Mouse (Mus musculus): ENCODE measurements around the gene Nfix. TPM values are rescaled to one million over a fixed set of nuclear protein-coding genes. Genes with fewer than 3 reads are reported as not detected.

Gene Nfix
- polyA plus RNA-seq (2015; fragmentation: Illumina TruSeq; extraction: RNeasy Lipid Tissue Mini Kit (QIAGEN cat#74804); ENCODE audit: insufficient read depth, low replicate concordance) = 5.1 TPM

GRCm38 (mm10) chr8:84799999-84800831, at the start of gene Nfix:
Gene Nfix (minus strand): TSS chr8:84800344.

DNA sequence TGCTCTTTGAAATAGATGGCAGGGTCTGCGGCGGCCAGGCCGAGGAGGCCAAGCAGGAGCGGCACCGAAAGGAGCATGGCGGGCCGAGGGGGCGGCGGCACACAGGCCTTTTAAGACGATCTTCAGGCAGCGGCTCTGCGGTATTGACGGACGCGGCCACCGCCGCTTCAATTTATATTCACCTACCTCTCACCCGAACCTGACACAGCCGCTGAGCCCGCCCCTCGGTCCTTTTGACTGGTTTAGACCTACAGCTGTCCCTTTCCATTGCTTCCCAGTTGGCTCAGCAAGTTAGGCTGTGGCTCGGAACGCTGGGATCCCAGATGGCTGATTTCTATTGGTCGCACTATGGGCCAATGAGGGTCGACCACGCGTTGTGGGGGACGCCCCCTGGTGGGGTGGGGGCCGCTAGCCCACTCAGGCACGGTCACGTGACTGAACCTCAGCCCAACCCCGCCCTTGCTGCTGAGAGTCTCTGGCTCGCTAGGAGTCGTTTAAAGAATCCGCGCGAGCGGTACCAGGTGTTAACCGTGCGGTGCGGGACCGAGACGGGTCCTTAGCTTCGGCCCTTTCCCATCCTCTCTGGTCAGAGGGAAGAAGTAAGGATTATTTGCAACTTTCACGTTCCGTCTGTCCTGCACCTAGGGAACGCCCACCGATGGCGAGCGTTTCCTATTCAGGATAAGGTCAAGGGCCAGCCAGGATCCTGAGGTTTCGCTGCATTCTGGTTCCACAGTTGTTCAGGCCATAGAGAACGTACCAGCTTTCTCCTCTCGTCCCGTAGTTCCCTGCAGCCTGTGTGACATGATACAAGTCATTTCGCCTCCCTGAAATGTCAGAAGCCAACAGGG, 46.8 kb upstream of the Nfix start, which contains the start of gene Calr:
Gene Calr, minus strand, starts transcription at position 213 of the 851 bp plus-strand sequence.

DNA sequence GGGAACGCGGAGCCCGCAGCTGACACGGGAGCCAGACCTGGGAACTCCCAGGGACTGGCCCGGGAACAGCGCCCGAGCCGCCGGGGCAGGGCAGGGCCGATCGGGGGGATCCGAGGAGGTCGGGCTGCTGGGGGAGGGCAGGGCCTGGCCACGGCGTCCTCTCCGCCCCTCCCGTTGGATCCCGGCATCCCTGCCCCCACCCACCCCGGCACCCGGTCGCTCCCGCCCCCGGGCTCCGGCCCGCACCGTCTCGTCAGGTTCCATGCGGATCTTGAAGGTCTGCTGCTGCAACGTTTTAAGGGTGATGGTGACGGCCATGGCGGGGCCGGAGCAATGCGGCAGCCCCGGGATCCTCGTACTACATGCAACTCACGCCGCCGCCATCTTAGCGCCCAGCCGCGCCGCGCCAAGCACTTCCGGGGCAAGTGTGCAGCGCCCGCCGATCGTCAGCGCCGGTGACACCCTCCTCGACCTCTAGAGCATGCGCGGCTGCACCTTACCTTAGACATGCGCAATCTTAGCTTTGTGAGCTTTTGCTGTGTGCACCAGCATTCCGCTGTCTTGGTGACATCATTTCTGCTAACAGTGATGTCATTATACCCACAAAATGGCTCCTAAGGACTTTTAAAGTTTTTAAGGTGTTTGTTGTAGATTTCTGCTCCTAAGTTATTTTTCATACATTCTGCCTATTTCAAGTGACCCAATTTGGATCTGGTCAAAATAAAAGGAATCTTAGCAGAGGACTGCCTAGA, 40.3 kb upstream of the Nfix start, which contains the start of gene Rad23a:
Gene Rad23a, minus strand, starts transcription at position 418 of the 752 bp plus-strand sequence.

GRCm38 (mm10) chr8:84831490-84831889, 31.3 kb upstream of the Nfix start, which contains the start of gene Gadd45gip1:
Gene Gadd45gip1 (plus strand): TSS chr8:84831522.

GRCm38 (mm10) chr8:84822723-84823122, 22.6 kb upstream of the Nfix start, which contains the start of gene Dand5:
Gene Dand5 (minus strand): TSS chr8:84822823.

GRCm38 (mm10) chr8:84722850-84723570, 77.1 kb downstream of the Nfix start, which contains the start of gene G430095P16Rik:
Gene G430095P16Rik (plus strand): TSS chr8:84723007.

GRCm38 (mm10) chr8:84700941-84701911, 98.9 kb downstream of the Nfix start, which contains the start of gene Lyl1:
Gene Lyl1 (plus strand): TSS chr8:84701457.

DNA sequence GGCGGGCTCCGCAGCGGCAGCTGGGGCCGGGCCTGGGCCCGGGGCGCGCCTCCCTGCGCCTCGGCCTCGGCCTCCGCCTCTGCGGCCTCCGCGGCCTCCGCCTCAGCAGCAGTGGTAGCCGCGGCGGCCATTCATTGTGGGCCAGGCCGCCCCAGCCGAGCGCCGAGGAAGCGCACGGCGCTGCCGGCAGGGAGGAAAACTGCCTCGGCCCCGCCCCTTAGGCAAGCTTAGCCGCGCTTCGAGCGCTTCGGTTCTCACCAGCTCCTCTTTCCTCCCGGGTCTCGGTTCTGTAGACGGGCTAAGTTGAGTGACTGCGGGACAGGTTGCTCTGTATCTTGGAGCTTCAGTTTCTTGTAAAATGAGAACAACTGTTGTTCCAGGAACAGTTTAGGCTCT, 112.4 kb downstream of the Nfix start, which contains the start of gene Nacc1:
Gene Nacc1, minus strand, starts transcription at position 158 of the 396 bp plus-strand sequence.

DNA sequence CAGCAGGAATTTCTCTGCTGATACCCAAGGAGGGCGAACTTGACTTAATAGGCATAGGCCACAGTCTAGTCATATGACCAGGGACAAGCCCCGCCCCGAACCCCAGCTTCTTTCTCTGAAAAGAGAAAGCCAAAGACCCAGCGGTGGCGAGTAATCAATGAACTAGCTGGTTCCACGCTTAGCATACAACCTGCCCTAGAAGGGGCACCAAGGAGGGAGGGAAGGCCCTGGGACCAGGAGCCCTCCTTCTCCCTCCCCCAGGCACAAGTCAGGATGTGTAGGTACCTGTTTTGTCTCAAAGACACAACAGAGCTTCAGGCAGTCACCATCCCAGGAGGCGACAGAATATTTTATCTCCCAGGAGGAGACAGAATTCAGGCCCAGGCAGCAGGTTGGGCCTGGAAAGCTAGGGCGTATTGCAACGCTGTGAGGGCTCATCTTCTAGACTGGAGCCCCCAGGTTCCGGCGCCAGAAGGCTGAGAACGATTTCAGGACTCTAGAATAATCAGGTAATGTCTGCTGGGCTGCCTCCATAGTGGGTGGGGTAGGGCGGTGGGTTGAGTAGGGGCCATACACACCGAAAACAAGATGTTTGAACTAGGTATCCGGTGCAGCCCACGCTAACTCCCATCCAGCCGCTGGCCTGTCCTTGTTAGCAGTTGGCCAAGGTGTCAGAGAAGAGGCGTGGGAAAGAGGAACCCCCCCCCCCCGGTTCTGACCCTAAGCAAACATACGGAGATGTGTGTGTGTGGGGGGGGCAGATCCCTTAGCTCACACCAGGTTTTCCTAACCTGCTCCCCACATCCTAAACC, 113.7 kb downstream of the Nfix start, which contains the start of gene Trmt1:
Gene Trmt1, plus strand, starts transcription at position 117 of the 812 bp plus-strand sequence.

DNA sequence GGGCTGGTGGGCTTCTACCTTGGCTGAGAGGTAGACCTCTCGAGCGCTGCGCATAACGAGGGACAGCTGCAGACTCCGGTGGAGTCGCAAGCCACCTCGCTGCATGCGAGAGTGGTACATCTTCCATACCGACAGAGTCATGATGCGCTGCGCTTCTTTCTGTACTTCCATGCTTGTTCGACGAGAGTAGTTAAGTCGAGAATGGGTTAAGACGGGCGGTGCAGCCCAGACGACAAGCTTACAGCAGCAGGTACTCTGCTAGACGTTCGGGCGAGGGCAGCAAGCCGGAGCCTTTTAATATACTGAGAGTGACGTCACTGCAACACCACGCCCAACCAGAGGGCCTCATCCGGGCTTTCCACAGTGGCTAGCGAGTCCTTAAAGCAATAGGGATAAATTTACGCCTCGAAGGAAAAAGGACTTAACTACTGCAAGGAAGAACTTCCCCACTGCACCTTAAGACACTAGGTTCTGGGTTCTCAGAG, 137.5 kb downstream of the Nfix start, which contains the start of gene Ier2:
Gene Ier2, minus strand, starts transcription at position 272 of the 485 bp plus-strand sequence.

Other genes starting within 250 kb of the Nfix start
- 6.3 TPM for gene Ier2, start 137.5 kb downstream of the Nfix start, polyA plus RNA-seq (2015; fragmentation: Illumina TruSeq; extraction: RNeasy Lipid Tissue Mini Kit (QIAGEN cat#74804); ENCODE audit: insufficient read depth, low replicate concordance)
- 68.9 TPM for gene Trmt1, start 114.0 kb downstream of the Nfix start, polyA plus RNA-seq (2015; fragmentation: Illumina TruSeq; extraction: RNeasy Lipid Tissue Mini Kit (QIAGEN cat#74804); ENCODE audit: insufficient read depth, low replicate concordance)
- 21.1 TPM for gene Nacc1, start 112.5 kb downstream of the Nfix start, polyA plus RNA-seq (2015; fragmentation: Illumina TruSeq; extraction: RNeasy Lipid Tissue Mini Kit (QIAGEN cat#74804); ENCODE audit: insufficient read depth, low replicate concordance)
- gene Lyl1, start 98.9 kb downstream of the Nfix start, polyA plus RNA-seq (2015; fragmentation: Illumina TruSeq; extraction: RNeasy Lipid Tissue Mini Kit (QIAGEN cat#74804); ENCODE audit: insufficient read depth, low replicate concordance) = 8.5 TPM
- 3.2 TPM for gene G430095P16Rik, start 77.3 kb downstream of the Nfix start, polyA plus RNA-seq (2015; fragmentation: Illumina TruSeq; extraction: RNeasy Lipid Tissue Mini Kit (QIAGEN cat#74804); ENCODE audit: insufficient read depth, low replicate concordance)
- gene Dand5, start 22.5 kb upstream of the Nfix start, polyA plus RNA-seq (2015; fragmentation: Illumina TruSeq; extraction: RNeasy Lipid Tissue Mini Kit (QIAGEN cat#74804); ENCODE audit: insufficient read depth, low replicate concordance) = 3.8 TPM
- gene Gadd45gip1, start 31.2 kb upstream of the Nfix start, polyA plus RNA-seq (2015; fragmentation: Illumina TruSeq; extraction: RNeasy Lipid Tissue Mini Kit (QIAGEN cat#74804); ENCODE audit: insufficient read depth, low replicate concordance) = 5.4 TPM
- 62.4 TPM for gene Rad23a, start 40.3 kb upstream of the Nfix start, polyA plus RNA-seq (2015; fragmentation: Illumina TruSeq; extraction: RNeasy Lipid Tissue Mini Kit (QIAGEN cat#74804); ENCODE audit: insufficient read depth, low replicate concordance)
- 968 TPM for gene Calr, start 46.6 kb upstream of the Nfix start, polyA plus RNA-seq (2015; fragmentation: Illumina TruSeq; extraction: RNeasy Lipid Tissue Mini Kit (QIAGEN cat#74804); ENCODE audit: insufficient read depth, low replicate concordance)
- 37.0 TPM for gene Farsa, start 56.6 kb upstream of the Nfix start, polyA plus RNA-seq (2015; fragmentation: Illumina TruSeq; extraction: RNeasy Lipid Tissue Mini Kit (QIAGEN cat#74804); ENCODE audit: insufficient read depth, low replicate concordance)
- 12.6 TPM for gene Syce2, start 71.8 kb upstream of the Nfix start, polyA plus RNA-seq (2015; fragmentation: Illumina TruSeq; extraction: RNeasy Lipid Tissue Mini Kit (QIAGEN cat#74804); ENCODE audit: insufficient read depth, low replicate concordance)
- 24.2 TPM for gene Gcdh, start 93.6 kb upstream of the Nfix start, polyA plus RNA-seq (2015; fragmentation: Illumina TruSeq; extraction: RNeasy Lipid Tissue Mini Kit (QIAGEN cat#74804); ENCODE audit: insufficient read depth, low replicate concordance)
- 6.7 TPM for gene Klf1, start 101.6 kb upstream of the Nfix start, polyA plus RNA-seq (2015; fragmentation: Illumina TruSeq; extraction: RNeasy Lipid Tissue Mini Kit (QIAGEN cat#74804); ENCODE audit: insufficient read depth, low replicate concordance)
- gene Dnase2a, start 108.2 kb upstream of the Nfix start, polyA plus RNA-seq (2015; fragmentation: Illumina TruSeq; extraction: RNeasy Lipid Tissue Mini Kit (QIAGEN cat#74804); ENCODE audit: insufficient read depth, low replicate concordance) = 49.3 TPM
- not detected for gene Mast1, start 137.0 kb upstream of the Nfix start, polyA plus RNA-seq (2015; fragmentation: Illumina TruSeq; extraction: RNeasy Lipid Tissue Mini Kit (QIAGEN cat#74804); ENCODE audit: insufficient read depth, low replicate concordance)
- not detected for gene Rtbdn, start 146.6 kb upstream of the Nfix start, polyA plus RNA-seq (2015; fragmentation: Illumina TruSeq; extraction: RNeasy Lipid Tissue Mini Kit (QIAGEN cat#74804); ENCODE audit: insufficient read depth, low replicate concordance)
- not detected for gene Gm49661, start 169.1 kb upstream of the Nfix start, polyA plus RNA-seq (2015; fragmentation: Illumina TruSeq; extraction: RNeasy Lipid Tissue Mini Kit (QIAGEN cat#74804); ENCODE audit: insufficient read depth, low replicate concordance)
- 197 TPM for gene Prdx2, start 169.2 kb upstream of the Nfix start, polyA plus RNA-seq (2015; fragmentation: Illumina TruSeq; extraction: RNeasy Lipid Tissue Mini Kit (QIAGEN cat#74804); ENCODE audit: insufficient read depth, low replicate concordance)
- gene Rnaseh2a, start 169.4 kb upstream of the Nfix start, polyA plus RNA-seq (2015; fragmentation: Illumina TruSeq; extraction: RNeasy Lipid Tissue Mini Kit (QIAGEN cat#74804); ENCODE audit: insufficient read depth, low replicate concordance) = 32.5 TPM
- 1.5 TPM for gene Junb, start 178.4 kb upstream of the Nfix start, polyA plus RNA-seq (2015; fragmentation: Illumina TruSeq; extraction: RNeasy Lipid Tissue Mini Kit (QIAGEN cat#74804); ENCODE audit: insufficient read depth, low replicate concordance)
- gene Hook2, start 190.3 kb upstream of the Nfix start, polyA plus RNA-seq (2015; fragmentation: Illumina TruSeq; extraction: RNeasy Lipid Tissue Mini Kit (QIAGEN cat#74804); ENCODE audit: insufficient read depth, low replicate concordance) = 4.6 TPM
- gene Best2, start 214.2 kb upstream of the Nfix start, polyA plus RNA-seq (2015; fragmentation: Illumina TruSeq; extraction: RNeasy Lipid Tissue Mini Kit (QIAGEN cat#74804); ENCODE audit: insufficient read depth, low replicate concordance) = not detected
- 29.7 TPM for gene Asna1, start 224.9 kb upstream of the Nfix start, polyA plus RNA-seq (2015; fragmentation: Illumina TruSeq; extraction: RNeasy Lipid Tissue Mini Kit (QIAGEN cat#74804); ENCODE audit: insufficient read depth, low replicate concordance)
- gene Trir, start 226.5 kb upstream of the Nfix start, polyA plus RNA-seq (2015; fragmentation: Illumina TruSeq; extraction: RNeasy Lipid Tissue Mini Kit (QIAGEN cat#74804); ENCODE audit: insufficient read depth, low replicate concordance) = 112 TPM
- 35.3 TPM for gene Tnpo2, start 236.6 kb upstream of the Nfix start, polyA plus RNA-seq (2015; fragmentation: Illumina TruSeq; extraction: RNeasy Lipid Tissue Mini Kit (QIAGEN cat#74804); ENCODE audit: insufficient read depth, low replicate concordance)